Mouse (Mus musculus): ENCODE measurements around the gene Dennd4b.

DNA sequence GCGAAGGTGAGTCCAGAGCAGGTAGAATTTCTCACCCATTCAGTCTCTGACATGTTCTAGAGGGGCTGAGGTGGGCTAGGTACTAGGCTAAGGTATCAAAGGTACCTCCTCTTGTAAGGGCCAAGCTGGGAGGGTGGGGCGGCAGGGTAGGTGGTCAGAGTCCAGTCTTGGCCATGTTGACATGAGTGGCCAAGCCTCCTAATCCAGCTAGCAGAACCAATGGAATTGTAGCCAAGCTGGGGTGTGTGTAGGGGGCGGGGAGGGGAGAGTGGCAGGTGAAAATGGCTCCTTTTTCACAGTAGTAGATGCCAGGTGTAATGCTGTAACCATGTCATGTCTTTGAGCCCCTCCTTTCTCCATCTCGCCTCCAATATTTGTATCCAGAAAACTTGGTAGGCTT lies 6.5 kb upstream of the Dennd4b start:
- no peak for TF ChIP-seq CTCF (IDR thresholded peaks at IDR 0.05; ENCODE audit: low read depth, low read length)
- no peak for TF ChIP-seq POLR2A (IDR thresholded peaks at IDR 0.05; ENCODE audit: extremely low read depth, insufficient read depth, low read length)
